Mouse (Mus musculus): ENCODE data around the gene Slamf9.

Slamf9 gene

DNA sequence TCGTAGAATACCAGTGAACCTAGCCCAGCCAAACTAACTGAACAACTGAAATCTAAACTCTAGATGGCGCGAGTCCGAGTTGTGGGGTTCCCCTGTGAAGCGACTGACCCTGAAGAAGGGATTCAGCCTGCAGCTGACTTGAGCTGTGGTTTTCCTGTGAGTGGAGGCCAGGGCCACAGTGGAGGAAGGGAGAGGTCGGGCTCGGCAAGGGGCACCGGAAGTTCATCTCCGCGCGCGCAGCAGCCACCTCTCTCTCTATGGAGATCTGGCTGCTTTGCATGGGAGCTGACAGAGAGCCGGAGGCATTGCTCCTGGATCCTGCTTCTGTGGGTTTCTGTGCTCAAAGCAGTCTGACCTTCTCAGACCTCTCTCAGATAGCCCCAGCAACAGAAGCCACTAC, 37.8 kb downstream of the Slamf9 start:
- in situ Hi-C loops (cut with MboI, MseI): no loop called here

DNA sequence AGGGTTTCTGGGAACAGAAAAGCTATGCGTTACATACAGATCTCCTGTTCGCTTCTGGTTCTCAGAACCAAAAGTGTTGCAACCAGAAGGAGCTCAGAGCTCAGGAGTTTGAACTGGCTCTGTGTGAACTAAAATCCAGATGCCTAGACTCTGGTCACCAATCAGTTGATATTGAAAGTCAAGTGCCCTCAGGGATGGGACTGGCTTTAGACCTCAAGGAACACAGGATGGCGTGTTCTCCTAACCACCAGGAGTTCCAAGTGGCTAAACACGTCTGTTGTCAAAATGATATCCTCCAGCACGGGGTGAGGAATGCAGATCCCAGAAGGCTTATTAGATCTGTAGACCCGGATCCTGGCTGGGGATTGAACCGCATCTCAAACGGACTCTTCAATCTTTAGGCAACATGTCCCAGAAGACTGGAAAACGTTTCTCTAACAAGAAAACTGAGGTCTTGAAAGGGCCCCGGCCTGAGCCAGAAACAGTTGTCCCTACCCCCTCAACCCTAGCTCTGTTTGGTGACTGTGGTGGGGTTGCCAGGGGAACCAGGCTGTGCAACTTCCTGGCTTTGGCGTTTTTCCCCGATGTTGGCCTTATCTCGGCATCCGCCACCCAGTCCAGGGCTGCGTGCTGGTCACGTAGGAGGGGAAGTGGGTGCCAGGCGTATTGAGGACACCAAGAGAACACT, 38.5 kb downstream of the Slamf9 start:
- in situ Hi-C loops (cut with MboI, MseI): no loop called here

DNA sequence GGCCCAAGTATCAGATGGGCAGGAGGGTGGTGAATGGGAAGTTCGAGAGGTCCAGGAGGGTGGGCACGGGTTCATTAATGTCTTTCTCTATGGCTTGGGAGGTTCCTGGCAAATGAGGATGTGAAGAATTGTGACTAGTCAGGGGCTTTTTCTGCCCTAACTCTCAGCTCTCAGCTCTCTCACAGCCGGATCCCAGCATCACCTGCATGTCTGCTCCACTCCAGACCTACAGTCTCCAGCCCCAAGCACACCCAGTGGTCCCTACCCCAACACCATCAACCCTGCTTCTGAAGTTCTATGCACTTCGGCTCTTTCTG, 39.0 kb downstream of the Slamf9 start:
- in situ Hi-C loops (cut with MboI, MseI): no loop called here

DNA sequence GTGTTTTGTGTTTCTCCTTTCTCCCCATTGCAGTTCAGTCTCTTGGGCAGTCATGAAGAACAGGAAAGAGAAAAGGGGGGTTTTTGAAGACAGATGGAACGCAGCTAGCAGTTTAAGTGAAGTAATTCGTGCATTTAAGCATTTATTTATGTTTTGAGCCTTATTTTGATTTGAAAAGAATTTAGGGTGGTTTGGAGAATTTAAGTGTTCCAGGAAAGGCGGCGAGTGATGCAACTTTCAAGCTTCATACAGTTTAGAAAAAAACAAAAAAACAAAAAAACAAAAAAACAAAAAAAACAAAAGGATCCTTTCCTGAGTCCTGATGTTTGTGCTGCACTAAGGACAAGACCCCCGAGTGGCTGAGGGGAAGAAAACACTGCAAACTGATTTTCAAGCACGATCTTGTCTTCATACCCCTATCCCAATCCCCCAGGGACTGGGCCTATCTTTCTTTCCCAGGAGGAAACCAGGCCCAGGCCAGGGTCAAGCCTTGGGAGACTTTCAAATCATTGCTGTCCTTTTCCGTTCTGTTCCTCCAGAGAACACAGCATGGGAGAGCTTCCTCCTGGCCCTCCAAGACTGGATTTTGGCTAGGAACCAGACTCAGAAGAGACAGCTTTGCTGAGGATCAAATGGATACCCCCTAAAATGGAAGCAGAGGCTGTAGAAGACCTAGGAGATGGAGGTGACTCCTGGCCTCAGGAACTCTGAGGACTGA, 39.6 kb downstream of the Slamf9 start:
- in situ Hi-C loops (cut with MboI, MseI): no loop called here

DNA sequence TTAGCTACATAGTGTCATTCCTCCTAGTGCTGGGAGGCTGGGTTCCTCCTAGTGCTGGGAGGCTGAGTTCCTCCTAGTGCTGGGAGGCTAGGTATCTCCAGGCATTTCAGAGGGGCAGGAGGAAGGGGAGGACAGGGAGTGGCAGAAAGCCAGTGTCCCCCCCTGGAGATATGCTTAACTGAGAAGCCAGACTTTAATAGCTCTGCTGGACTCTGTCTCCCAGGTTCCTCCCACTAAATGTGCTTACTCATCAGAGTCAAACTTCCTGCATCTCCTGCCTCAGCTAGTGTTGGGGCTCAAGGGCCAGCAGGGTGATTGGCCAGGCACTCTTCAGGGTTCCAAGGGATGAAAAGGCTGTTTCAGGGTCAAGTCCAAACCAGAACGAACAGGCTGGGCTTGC, 40.2 kb downstream of the Slamf9 start:
- in situ Hi-C loops (cut with MboI, MseI): no loop called here

DNA sequence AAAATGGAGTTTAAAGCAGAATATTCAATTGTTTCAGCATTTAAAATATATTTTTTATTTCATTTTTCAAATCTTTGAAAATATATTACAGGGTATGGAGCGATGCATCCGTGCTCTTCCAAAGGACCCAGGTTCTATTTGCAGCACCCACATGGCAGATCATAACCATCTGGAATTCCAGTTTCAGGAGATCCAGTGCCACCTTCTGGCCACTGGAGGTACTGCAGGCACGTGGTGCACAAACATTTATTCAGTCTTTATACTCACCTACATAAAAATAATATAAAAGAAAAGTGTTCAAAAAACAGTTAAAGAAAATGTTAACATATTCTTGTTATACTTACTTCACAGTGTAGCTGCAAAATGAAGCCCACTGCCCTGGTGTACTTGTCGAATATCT, 42.9 kb downstream of the Slamf9 start:
- in situ Hi-C loops (cut with MboI, MseI): no loop called here

DNA sequence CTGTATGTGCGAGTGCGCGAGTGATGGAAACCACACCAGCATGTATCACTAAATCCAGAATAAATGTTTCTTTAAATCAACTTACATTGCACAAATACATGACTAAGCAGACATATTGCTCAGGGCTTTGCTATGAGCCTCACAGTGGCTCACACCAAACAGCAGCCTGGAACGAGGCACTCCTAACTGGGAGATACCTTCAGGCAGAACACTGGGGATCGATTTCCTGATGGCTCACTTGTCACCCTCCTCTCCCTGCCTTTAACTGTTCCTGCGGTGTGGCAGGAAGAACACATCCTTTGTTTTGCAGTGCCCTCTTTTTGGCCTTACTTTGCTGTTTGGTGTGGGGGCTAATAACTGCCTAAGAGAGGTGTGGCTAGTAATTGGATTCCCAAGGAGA, 44.5 kb downstream of the Slamf9 start:
- in situ Hi-C loops (cut with MboI, MseI): no loop called here

DNA sequence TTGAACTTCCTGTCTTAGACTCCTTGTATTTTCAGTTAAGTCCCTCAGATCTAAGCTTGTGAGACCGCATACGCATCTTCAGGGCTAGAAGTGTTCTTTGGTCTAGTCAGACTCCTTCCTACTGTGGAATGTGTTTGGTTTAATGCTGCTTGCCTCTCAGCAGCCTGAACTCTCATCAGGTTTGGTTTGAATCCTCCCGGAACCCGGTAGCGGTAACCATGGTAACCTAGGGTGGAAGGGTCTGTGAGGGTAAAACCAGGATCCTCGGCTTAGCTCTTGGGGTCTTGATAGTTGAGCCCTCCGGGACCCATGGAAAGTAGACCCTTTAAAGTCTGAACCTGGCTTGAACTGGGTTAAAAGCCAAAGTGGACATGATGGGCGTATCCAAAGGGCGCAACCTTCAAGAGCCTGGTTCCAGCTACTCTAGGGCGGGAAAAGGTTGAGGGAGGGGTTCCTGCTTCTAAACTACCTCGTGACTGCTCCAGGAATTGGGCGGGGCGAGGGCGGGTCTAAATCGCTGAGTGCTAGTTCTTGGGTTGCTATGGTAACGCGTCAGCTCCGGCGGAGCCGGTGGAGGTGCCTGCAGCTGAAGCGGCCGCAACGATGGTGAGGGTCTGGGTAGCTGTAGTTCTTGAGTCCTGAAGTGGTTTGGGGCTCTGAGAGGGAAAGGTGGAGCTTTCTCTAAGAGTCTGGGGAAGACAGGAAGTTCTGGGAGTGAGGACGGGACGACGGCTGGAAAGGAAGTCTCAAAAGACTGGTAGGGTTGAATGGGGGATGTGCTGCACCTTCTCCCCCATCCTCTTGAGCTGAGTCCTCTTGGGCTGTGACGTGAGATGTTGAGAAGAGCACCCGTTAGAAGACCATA, 45.6 kb downstream of the Slamf9 start, which contains the start of gene Cfap45:
Gene Cfap45, plus strand, starts transcription at position 226 of the 865 bp plus-strand sequence.
- in situ Hi-C loops (cut with MboI, MseI): no loop called here

DNA sequence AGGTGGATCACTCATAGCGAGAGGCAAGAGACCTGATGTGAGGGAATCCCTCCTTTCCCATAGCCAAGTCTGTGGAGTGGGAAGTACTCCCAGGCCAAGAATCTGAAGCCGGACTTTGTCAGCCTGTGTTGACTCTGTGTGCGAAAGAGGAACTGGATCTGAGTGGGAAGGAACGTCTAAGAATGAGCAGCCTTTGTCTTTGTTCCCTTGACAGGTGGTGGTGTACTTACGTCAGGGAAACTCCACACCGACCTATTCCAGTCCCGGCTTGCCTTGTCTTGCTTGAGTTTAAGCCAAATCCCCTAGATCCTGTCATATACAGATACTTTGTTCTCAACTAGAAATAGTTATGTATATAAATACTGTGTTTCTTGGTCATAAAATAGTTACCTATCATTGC, 47.4 kb downstream of the Slamf9 start:
- in situ Hi-C loops (cut with MboI, MseI): no loop called here

DNA sequence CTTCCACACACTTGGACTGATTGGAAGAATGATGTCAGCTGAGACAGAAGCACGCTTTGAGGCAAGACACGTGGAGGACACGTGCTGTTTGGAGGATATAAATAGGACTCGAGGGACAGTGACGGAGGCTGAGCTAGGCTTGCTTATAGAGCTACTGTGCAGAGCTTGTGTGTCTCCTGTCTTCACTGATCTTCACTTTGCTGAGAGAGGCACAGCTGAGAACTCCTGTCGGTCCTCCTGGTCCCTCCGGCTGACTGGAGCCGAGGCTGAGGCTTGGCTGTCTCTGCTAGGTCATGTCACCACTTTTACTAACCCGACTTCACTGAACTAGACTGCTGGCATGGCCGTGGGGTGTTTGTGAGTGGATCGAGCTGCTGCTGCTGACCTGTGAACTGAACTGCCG, 48.5 kb downstream of the Slamf9 start:
- in situ Hi-C loops (cut with MboI, MseI): no loop called here

DNA sequence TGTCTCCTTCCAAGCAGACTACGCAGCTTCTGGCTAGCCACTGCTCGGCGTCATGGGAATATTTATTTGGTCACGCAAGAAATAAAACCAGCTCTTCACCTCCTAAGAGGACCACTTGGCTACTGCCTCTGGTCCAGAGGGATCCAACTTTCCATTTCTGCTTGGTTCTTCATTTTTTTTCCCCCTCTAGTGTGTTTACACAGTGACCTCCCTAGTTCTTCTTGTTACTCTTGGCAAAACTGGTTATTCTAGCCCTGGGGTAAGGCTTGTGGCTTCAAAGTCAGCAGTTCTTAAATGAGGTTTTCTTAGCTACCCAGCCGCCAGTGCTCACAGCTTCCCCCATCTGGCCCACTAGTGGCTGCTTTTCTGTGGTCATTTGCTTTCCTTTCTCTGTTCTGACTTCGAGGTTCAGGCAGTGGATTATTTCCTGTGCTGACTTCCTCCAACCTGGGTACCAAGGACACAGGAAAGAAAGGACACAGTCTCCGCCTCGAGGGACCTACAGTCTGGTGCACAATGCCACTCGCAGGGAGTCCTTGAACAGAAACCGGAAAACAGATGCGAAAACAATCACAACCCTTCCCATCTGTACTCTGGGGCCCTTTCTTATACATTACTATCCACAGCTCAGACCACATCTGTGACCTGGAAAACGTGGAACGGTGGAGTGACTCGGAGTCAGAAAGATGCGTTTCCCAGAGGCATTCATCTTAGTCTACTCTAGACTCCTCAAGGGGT, 50.0 kb downstream of the Slamf9 start:
- in situ Hi-C loops (cut with MboI, MseI): no loop called here

DNA sequence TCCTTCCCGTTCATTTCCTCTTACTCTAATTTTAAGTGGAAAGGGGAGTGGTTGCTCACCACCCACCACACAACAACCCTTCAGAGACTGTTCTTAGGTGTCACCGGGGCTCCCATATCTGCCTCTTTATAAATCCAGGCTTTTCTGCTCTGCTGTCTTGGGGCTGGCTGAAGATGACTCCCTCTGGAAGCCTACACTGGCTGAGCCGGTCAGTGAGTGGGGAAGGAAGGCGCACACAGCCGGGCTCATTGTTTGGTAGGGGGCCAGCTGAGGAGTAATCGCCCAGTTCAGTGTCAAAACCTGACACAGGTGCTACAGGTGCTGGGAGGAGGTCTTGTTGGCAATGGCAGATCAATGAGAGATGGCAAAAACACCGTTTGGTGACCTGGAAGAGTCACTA, 50.8 kb downstream of the Slamf9 start:
- in situ Hi-C loops (cut with MboI, MseI): no loop called here

DNA sequence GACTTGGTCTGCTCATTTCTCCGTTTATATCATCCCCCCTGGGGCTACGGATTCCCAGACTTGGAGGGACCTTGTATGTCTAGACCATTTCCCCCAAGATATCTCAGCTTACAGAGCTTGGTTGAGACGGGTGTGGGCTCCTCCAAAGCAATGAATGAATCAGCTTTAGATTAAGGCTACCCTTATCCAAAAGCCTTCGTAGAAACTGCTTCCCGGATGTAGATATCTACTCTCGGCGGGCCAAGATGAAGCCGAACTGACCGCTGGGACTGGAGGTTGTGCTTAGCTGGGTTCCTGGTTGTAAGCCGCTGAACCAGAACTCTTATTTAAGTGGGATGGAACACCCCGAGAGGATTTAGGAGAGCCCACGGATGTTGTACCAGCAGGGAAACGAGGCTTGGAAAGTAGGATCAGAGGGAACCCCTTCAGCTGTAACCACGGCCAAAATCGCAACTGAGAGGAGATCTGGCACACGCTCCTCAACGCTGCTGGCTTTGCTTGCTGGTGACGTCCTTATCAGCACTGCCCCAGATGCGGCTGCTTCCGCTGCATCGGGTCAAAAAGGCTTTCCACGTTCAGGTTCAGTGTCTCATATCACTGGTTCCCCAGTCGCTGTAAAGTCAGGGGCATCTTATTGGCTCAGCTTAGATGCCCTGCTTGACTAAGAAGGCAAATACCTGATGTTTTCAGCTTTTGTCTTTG, 51.4 kb downstream of the Slamf9 start:
- in situ Hi-C loops (cut with MboI, MseI): no loop called here

DNA sequence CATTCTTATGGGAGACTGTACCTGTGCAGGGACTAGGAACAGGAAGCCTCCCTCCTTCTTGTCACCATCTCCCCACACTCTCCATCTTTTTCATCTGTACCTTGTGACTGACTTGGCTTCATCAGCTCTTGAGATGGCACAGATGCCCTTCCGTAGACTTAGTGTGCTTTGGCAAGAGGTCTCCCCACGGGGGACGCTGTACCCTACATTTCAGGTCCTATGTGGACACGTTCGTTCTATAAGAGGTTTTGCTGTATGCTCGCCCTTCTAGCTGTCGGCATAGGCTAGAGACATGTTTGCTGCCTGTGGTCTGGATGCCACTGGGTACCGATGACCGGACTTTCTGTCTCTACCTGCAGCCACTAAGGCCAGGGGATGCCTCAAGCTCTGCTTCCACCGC, 52.3 kb downstream of the Slamf9 start:
- in situ Hi-C loops (cut with MboI, MseI): no loop called here

Measured in T-helper 2 cell (primary cell).